Mouse (Mus musculus): ENCODE results near the gene Ppp6r1. TPM values are rescaled to one million over a fixed set of nuclear protein-coding genes. Genes with fewer than 3 reads are reported as not detected.

The Ppp6r1 gene
- polyA plus RNA-seq, 1 experiment: 89.0 TPM

DNA sequence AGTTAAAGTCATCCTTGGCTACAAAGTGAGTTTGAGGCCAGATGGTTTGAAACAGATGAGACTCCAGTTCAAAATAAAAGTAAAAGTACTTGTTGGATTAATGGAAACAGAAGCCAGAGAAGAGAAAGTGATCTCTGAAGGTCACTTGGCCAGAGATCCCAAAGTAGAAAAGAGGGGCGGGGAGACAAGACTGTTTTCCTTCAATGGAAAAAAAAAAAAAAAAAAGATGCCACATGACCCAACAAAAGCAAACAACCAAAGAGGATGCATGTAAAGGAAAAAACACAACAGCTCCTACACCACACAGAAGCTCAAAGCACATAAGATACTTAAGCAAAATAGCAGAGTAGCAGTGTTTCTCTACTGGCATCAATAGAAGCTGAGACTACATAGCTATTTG is 2.9 kb downstream of the Ppp6r1 start:
- 23% methylated on average over 1 of the region's 1 CpGs for WGBS

DNA sequence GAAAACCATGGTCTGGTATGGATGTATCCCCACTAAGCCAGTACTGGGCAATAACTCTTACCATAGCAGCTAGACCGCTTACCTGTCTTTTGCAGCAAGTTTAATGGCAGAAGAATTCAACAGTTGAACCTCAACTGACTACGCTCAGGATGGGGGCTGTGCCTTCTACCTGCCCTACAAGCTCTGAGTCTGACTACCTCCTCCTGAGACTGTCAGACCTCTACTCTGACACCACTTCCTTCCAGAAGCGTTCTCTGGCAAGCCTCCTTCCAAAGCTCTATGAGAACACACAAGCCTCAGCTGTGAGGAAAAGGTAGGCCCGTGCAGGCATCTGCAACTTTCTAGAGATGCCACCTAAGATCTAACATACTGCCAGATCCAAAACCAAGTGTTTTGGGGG is 3.4 kb downstream of the Ppp6r1 start:
- WGBS: 23% methylated on average over 4 of the region's 4 CpGs
- H3K4me1 ChIP-seq (ENCODE audit: control insufficient read depth, insufficient read depth, low read length): peaks cover 14% of the 10 kb centered on the region

More for the DNA sequence above, 2.9 kb downstream of the Ppp6r1 start:
- TF ChIP-seq POLR2A (IDR thresholded peaks at IDR 0.05; ENCODE audit: borderline replicate concordance, control insufficient read depth, low read depth, low read length): no peak
- no peak for TF ChIP-seq CTCF (IDR thresholded peaks at IDR 0.05; ENCODE audit: control insufficient read depth, insufficient read depth, low read length)
- H3K4me3 ChIP-seq (replicated peaks; ENCODE audit: control insufficient read depth, low read depth, low read length): no peak overlapping the region
- no peak overlapping the region for H3K27ac ChIP-seq (ENCODE audit: control insufficient read depth, insufficient read depth, low read depth, low read length, poor library complexity)
- peaks cover 14% of the 10 kb centered on the region for H3K4me1 ChIP-seq (ENCODE audit: control insufficient read depth, insufficient read depth, low read length)

DNA sequence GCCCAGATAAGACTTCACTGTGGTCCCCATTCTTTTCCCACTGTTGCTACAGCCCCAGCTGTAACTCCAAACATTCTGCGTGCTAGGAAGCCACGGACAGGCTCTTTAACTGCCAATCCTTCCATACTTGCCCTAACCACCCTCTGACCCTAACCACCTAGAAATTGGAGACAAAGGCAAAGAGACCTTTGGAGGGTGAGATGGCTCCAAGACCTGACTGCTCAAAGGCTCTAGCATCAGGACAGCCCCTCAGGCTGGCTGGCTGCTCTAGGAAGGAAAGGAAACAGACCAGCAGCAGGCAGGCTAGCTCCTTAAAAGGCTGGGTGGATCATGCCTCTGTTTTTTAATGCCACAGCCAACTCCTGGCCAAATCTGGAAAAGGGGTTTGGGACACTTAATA is 4.6 kb downstream of the Ppp6r1 start:
- H3K27ac ChIP-seq (ENCODE audit: control insufficient read depth, insufficient read depth, low read depth, low read length, poor library complexity): peak overlapping the region; percentile 95
- H3K4me1 ChIP-seq (ENCODE audit: control insufficient read depth, insufficient read depth, low read length): peaks cover 14% of the 10 kb centered on the region
- H3K4me3 ChIP-seq (replicated peaks; ENCODE audit: control insufficient read depth, low read depth, low read length): peak overlapping the region; percentile 1
- WGBS: 2% methylated on average over 2 of the region's 2 CpGs
- TF ChIP-seq POLR2A (IDR thresholded peaks at IDR 0.05; ENCODE audit: borderline replicate concordance, control insufficient read depth, low read depth, low read length) (no peak), CTCF (IDR thresholded peaks at IDR 0.05; ENCODE audit: control insufficient read depth, insufficient read depth, low read length) (no peak)

More for the DNA sequence above, 3.4 kb downstream of the Ppp6r1 start:
- no peak overlapping the region for H3K4me3 ChIP-seq (replicated peaks; ENCODE audit: control insufficient read depth, low read depth, low read length)
- peak overlapping the region; percentile 17; the same call in 1 of the 2 replicates for H3K27ac ChIP-seq (ENCODE audit: control insufficient read depth, insufficient read depth, low read depth, low read length, poor library complexity)
- TF ChIP-seq CTCF (IDR thresholded peaks at IDR 0.05; ENCODE audit: control insufficient read depth, insufficient read depth, low read length) (no peak), POLR2A (IDR thresholded peaks at IDR 0.05; ENCODE audit: borderline replicate concordance, control insufficient read depth, low read depth, low read length) (no peak)

DNA sequence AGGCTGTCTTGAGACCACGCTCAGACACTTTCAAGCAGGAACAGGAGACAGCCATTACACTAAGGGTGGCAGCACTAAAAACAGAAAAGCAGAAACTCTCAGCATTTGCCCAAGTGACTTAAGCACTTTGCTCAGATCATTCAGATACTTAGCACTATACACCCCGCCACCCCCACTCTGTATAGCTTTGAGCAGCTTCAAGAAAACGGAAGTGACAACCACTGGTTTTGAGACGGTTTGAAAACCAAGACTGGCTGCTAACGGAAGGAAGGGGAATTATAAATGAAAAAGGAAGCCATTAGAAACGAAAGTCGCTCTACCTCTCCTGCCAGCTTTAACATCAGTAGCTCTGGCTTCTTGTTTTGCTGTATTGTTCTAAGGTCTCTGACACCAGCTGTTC is 5.0 kb downstream of the Ppp6r1 start:
- H3K4me1 ChIP-seq (ENCODE audit: control insufficient read depth, insufficient read depth, low read length): peaks cover 14% of the 10 kb centered on the region
- WGBS: 4% methylated on average over 7 of the region's 7 CpGs
- TF ChIP-seq CTCF (IDR thresholded peaks at IDR 0.05; ENCODE audit: control insufficient read depth, insufficient read depth, low read length): no peak
- TF ChIP-seq POLR2A (IDR thresholded peaks at IDR 0.05; ENCODE audit: borderline replicate concordance, control insufficient read depth, low read depth, low read length): no peak
- H3K27ac ChIP-seq (ENCODE audit: control insufficient read depth, insufficient read depth, low read depth, low read length, poor library complexity): peak overlapping the region; percentile 95
- peak overlapping the region; percentile 21 for H3K4me3 ChIP-seq (replicated peaks; ENCODE audit: control insufficient read depth, low read depth, low read length)

DNA sequence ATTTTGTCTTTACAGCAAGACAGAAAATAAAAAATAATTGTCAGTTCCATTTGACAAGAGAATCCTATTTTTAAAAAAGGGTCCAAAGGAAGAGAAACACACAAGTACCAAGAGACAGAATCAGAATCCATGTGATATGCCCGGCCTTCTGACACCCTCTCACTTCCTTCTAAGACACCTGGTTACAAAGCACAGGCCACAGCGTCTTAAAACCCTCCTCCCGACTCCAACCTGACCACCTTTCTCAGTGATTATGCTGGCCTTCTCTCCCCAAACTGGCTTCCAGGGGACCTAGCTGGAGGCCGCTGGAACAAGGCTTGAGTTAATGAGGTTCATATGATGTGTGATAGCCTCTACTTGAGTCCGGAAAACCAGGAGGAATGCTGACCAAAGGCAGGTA is 5.5 kb downstream of the Ppp6r1 start:
- TF ChIP-seq POLR2A (IDR thresholded peaks at IDR 0.05; ENCODE audit: borderline replicate concordance, control insufficient read depth, low read depth, low read length) (no peak), CTCF (IDR thresholded peaks at IDR 0.05; ENCODE audit: control insufficient read depth, insufficient read depth, low read length) (no peak)
- Histone ChIP-seq H3K27ac (ENCODE audit: control insufficient read depth, insufficient read depth, low read depth, low read length, poor library complexity) (peak overlapping the region; percentile 92), H3K4me3 (replicated peaks; ENCODE audit: control insufficient read depth, low read depth, low read length) (peak overlapping the region; percentile 21), H3K4me1 (ENCODE audit: control insufficient read depth, insufficient read depth, low read length) (peaks cover 14% of the 10 kb centered on the region)
- 6% methylated on average over 5 of the region's 5 CpGs for WGBS

DNA sequence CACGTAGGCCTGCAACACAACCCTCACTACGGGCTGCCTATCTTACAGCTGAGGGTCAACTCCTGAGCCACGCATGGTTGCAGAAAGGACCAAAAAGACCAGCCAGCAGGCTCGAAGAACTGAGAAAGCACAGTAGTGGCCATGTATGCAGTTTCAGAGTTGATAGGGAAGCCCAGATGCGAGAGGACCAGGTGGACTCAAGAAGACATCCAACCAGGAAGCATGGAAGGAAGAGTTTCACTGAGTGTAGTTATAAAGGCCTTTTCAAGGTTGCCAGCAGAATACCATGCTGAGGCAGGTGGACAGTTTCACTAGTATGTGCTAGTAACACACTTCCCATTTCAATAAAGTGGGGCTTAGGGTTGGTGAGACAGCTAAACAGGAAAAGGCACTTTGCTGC is 6.1 kb downstream of the Ppp6r1 start:
- Histone ChIP-seq H3K4me3 (replicated peaks; ENCODE audit: control insufficient read depth, low read depth, low read length) (no peak overlapping the region), H3K4me1 (ENCODE audit: control insufficient read depth, insufficient read depth, low read length) (peaks cover 14% of the 10 kb centered on the region), H3K27ac (ENCODE audit: control insufficient read depth, insufficient read depth, low read depth, low read length, poor library complexity) (peak overlapping the region; percentile 42)
- 32% methylated on average over 5 of the region's 5 CpGs for WGBS
- TF ChIP-seq POLR2A (IDR thresholded peaks at IDR 0.05; ENCODE audit: borderline replicate concordance, control insufficient read depth, low read depth, low read length): no peak
- TF ChIP-seq CTCF (IDR thresholded peaks at IDR 0.05; ENCODE audit: control insufficient read depth, insufficient read depth, low read length): no peak

DNA sequence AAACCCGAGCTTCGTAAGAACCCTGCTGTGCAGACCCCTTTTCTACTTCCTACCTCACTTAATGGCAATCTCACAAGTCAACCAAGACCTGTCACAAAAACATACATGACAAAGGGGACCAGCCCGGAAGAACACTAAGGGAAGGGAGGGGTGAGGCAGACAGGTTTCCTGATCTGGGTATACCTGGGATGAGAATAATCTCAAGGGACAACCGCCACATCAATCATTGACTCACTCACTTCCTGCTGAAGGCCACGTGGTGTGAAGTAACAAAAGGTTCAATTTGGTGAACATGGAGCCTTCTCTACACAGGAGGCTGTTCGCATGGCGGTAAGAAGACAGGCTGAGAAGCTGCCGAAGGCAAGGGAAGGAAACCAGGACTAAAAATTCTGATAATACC is 7.2 kb downstream of the Ppp6r1 start:
- H3K4me1 ChIP-seq (ENCODE audit: control insufficient read depth, insufficient read depth, low read length): peaks cover 12% of the 10 kb centered on the region; the same call in 1 of the 2 replicates
- 13% methylated on average over 8 of the region's 8 CpGs for WGBS

DNA sequence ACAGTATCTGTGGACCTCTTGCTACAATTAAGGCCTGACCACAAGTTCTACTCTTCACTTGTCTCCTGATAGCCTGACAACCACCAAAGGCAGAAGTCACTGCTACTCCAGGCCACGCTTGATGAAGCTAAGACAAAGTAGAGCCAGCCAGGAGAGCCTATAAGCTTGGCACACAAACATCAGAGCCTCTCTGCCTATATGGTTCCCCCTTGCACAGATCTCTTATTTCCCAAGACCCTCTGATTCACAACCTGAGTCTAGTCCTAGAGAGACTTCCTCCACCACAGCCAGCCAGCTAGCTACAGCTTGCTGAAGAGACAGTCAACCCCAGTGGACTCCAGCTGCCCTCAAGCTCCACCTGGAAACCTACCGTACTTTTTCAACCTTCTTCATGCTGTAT is 10.8 kb downstream of the Ppp6r1 start:
- Histone ChIP-seq H3K27ac (ENCODE audit: control insufficient read depth, insufficient read depth, low read depth, low read length, poor library complexity) (no peak overlapping the region), H3K4me1 (ENCODE audit: control insufficient read depth, insufficient read depth, low read length) (peaks cover 8% of the 10 kb centered on the region; the same call in 1 of the 2 replicates), H3K4me3 (replicated peaks; ENCODE audit: control insufficient read depth, low read depth, low read length) (no peak overlapping the region)
- TF ChIP-seq CTCF (IDR thresholded peaks at IDR 0.05; ENCODE audit: control insufficient read depth, insufficient read depth, low read length) (no peak), POLR2A (IDR thresholded peaks at IDR 0.05; ENCODE audit: borderline replicate concordance, control insufficient read depth, low read depth, low read length) (no peak)
- 42% methylated on average over 2 of the region's 2 CpGs for WGBS

More for the DNA sequence above, 7.2 kb downstream of the Ppp6r1 start:
- TF ChIP-seq POLR2A (IDR thresholded peaks at IDR 0.05; ENCODE audit: borderline replicate concordance, control insufficient read depth, low read depth, low read length): no peak
- no peak for TF ChIP-seq CTCF (IDR thresholded peaks at IDR 0.05; ENCODE audit: control insufficient read depth, insufficient read depth, low read length)
- Histone ChIP-seq H3K4me3 (replicated peaks; ENCODE audit: control insufficient read depth, low read depth, low read length) (no peak overlapping the region), H3K27ac (ENCODE audit: control insufficient read depth, insufficient read depth, low read depth, low read length, poor library complexity) (no peak overlapping the region)

DNA sequence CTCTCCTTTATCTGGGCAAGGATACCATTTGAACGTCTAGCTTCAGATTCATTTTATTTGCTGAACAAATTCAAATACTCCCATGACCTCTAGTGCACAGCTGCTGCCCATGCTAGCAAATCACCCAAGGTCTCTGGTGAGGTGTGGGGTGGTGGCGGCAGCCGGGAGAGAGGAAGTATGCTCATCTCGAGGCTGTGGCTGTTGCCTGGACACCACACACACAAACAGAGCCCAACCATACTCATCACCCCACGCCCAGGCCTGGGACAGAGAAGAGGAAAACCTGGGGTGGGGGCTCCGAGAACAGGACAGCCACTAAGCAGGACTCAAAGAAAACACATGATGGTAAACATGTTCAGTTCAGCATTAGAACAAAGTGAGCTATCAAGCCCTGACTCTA is 11.5 kb downstream of the Ppp6r1 start:
- 25% methylated on average over 6 of the region's 6 CpGs for WGBS
- Histone ChIP-seq H3K4me3 (replicated peaks; ENCODE audit: control insufficient read depth, low read depth, low read length) (no peak overlapping the region), H3K4me1 (ENCODE audit: control insufficient read depth, insufficient read depth, low read length) (peaks cover 5% of the 10 kb centered on the region; the same call in 1 of the 2 replicates), H3K27ac (ENCODE audit: control insufficient read depth, insufficient read depth, low read depth, low read length, poor library complexity) (no peak overlapping the region)
- no peak for TF ChIP-seq CTCF (IDR thresholded peaks at IDR 0.05; ENCODE audit: control insufficient read depth, insufficient read depth, low read length)
- no peak for TF ChIP-seq POLR2A (IDR thresholded peaks at IDR 0.05; ENCODE audit: borderline replicate concordance, control insufficient read depth, low read depth, low read length)
